Mouse (Mus musculus) yolk sac, embryonic 10.5 days (tissue): Measurements from ENCODE around the gene Sertad3.

Experiments
- DNase-seq: peaks from one replicate; pipeline ENCODE4 v3.0.0-alpha.2; 2017; ENCODE audit warnings: low spot score

The Sertad3 gene

GRCm38 (mm10) chr7:27467648-27468047 is 5.9 kb upstream of the Sertad3 start:
- no peak for DNase-seq

DNA sequence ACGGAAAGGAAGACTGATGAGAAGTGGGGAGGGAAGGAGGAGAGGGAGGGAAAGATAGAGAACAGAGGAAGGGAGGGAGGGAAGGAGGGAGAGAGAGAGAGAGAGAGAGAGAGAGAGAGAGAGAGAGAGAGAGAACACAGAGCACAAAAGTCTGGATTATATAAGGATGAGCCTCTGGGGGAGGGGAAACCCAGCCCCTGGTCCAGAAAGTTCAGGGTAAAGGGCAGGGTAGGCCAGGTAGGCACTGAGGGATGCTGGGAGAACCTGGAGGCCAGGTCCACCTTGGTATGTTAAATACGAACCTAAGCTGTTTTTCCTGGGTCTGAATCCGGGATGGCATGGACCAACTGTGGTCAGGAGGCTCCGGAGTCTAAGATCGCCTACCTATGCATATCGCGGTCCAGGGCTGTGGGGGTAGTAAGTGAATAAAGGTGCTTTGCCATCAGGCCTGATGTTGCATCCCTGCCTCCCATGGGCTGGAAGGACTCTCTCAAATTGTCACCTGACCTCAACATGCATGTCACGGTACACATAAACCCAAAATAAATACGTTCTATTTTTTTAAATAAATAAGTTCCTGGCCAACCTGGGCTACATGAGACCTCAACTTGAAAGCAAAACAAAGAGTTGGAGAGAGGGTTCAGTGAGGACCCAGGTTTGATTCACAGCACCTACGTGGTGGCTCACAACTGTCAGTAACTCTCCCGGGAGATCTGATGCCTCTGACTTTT is 2.0 kb upstream of the Sertad3 start:
- no peak for DNase-seq

- DNase-seq = no peak
These were observed 972 bp upstream of the Sertad3 start for GRCm38 (mm10) chr7:27472596-27472995.

GRCm38 (mm10) chr7:27473835-27474489 is 394 bp downstream of the Sertad3 start:
- DNase-seq = no peak

- peak; percentile 99 for DNase-seq
These were observed 954 bp downstream of the Sertad3 start for GRCm38 (mm10) chr7:27474490-27474954.

- DNase-seq = no peak
These were observed 2.0 kb downstream of the Sertad3 start for GRCm38 (mm10) chr7:27475596-27475995.

DNA sequence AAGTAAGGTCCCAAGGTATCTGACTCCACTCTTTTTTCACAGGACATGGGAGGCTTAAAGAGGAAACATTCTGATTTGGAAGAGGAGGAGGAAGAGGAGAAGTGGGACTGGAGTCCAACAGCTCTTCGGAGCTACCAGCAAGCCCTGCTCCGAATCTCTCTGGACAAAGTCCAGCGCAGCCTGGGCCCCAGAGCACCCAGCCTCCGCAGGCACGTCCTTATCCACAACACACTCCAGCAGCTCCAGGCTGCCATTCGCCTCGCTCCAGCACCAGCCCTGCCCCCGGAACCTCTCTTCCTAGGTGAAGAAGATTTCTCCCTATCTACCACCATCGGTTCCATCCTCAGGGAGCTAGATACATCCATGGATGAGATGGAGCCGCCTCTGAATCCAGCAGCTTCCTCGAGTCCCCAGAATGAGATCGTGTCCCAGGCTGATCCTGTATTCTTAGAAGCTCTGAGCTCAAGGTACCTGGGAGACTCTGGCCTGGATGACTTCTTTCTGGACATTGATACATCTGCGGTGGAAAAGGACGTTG is 2.6 kb downstream of the Sertad3 start:
- DNase-seq = peak; percentile 65

DNA sequence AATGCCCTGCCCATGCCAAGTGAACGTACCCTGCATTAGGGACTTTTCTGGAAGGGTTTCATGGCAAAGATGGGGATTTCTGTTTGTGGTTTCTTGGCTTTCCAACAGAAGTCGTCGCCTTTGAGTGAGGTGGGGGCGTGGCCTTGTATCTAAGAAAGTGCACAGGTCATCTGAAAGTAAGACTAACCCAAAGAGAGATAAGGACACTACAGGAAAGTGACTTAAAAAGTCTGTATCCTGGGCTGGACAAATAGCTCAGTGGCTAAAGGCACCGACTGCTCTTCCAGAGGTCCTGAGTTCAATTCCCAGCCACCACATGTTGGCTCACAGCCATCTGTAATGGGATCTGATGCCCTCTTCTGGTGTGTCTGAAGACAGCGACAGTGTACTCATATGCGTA is 5.0 kb downstream of the Sertad3 start:
- peak; percentile 75 for DNase-seq

- DNase-seq = peak; percentile 49
These were observed 6.2 kb downstream of the Sertad3 start for GRCm38 (mm10) chr7:27479750-27480149.

DNA sequence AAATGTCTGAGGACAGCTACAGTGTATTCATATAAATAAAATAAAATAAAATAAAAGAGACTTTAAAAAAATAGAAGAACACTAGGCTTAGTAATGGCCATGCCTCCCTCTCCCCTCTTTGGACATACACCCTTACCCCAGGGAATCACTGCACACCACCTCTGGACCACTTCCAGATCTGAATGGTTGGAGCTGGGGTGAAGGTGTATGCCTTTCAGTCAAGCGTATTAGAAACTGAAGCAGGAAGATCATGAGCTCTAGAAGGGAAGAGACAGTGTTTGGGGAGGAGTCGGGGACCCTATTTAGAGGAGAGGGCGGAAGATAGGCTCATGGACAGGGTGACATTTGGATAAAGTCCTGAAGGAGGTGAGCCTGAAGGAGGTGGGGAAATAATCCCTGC is 6.9 kb downstream of the Sertad3 start:
- no peak for DNase-seq

DNA sequence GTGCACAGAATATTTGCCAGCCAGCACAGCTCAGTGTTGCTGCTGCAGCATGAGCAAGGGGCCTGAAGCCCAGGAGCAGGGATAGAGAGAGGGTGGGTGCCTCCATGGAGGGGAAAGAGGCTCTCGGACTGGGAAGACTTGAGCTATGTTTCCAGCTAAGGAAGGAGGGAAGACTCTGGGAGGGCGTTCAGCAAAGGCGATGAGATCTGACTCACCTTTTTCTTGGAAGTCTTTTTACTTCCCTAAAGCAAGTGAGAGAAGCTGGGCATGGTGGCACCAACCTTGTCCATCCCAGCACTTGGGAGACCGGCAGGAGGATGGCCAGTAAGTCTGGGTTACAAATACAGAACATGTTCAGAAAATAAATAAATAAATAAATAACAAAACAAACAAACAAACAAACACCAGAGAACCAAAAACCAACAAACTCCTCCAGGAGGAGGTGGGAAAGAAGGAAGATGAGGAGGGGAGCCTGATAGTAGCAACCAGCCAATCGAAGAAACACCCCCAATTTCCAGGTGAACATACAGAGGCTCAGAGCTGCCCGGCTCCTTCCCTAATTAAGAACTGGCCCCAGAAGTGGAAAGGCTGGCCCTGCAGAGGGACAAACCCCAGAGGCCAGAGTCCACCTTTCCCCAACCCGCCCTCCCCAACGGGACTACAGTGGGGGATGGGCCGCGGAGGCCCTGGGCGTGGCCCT is 7.5 kb downstream of the Sertad3 start:
- no peak for DNase-seq

DNA sequence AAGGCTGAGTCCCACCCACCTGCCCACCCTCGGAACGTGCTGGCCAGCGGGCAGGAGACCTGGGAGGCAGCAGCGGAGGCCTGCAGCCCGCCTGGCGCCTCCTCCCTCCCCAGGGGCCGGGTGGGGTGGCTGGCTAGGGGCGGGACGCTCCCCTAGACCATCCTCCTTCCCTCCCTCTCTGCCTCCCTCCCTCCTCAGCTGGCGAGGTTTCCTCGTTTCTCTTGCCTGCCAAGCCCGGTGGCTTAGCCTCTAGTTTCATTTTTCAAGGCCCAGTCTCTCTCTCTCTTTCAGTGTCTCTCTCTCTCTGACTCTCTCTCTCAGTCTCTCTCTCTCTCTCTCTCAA is 8.0 kb downstream of the Sertad3 start:
- DNase-seq = peak; percentile 97

- no peak for DNase-seq
These were observed 10.3 kb downstream of the Sertad3 start for GRCm38 (mm10) chr7:27483860-27484259.

DNA sequence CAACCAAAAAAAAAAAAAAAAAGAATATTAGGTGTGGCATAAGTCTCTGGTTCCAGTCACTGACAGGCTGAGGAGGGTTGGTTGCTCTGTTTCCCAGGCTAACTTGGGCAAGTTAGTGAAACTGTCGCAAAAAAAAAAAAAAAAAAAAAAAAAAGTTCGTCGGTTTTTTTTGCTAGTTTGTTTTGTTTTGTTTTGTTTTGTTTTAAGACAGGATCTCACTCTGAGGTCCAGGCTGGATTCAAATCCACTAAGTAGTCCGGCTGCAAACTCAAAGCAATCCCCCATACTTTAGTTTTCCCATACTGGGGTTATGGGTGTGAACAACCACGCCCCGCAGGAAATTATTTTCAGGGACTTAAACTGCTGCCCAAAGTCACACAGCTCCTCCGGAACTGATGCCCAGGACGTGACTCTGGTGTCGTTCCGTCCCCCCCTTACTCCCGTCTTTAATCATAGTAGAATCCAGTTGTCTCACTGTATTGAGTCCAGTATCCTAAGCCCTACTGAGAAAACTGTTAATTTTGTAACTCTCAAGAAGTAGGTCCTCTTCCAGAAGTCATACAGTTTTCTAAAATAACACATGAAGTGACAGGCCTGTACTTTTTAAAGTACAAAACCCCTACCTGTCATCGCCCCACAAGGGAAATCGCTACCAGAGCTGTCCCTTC is 12.7 kb downstream of the Sertad3 start:
- DNase-seq = no peak

- DNase-seq = peak; percentile 100
These were observed 13.5 kb downstream of the Sertad3 start, which contains the start of gene Sertad1 for GRCm38 (mm10) chr7:27486770-27487697. Gene Sertad1 (plus strand): TSS chr7:27486910.

DNA sequence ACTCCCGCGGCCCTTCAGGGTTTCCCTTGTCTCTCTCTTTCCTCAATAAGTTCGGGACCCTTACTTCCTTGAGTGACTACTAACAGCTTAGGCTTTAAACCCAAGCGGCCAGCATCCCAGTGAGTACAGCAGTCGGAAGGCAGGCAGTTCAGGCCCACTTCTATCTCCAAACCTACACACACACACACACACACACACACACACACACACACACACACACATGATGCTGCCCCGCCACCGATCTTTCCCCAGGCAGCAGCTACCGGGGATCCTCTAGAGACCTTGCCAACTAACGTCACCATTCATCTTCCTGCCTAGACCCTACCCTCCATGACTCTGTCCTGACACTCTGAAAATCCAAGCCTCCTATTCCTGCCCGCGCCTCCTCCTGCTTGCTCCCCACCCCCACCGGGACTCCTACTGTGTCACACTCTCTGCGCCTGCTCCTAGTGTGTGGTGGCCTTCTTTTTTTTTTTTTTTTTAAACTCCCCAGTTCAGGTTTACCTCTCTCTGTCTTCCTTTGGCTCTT is 14.2 kb downstream of the Sertad3 start:
- peak; percentile 49 for DNase-seq

DNA sequence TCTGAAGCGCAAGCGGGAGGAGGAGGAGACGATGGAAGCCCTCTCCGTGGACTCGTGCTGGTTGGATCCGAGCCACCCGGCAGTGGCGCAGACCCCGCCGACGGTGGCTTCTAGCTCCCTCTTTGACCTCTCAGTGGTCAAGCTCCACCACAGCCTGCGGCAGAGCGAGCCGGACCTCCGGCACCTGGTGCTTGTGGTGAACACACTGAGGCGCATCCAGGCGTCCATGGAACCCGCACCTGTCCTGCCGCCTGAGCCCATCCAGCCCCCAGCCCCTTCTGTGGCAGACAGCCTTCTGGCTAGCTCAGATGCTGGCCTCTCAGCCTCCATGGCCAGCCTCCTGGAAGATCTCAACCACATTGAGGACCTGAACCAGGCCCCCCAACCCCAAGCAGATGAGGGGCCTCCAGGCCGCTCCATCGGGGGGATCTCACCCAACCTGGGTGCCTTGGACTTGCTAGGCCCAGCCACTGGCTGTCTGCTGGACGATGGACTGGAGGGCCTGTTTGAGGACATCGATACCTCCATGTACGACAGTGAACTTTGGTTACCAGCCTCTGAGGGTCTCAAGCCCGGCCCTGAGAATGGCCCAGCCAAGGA is 15.8 kb downstream of the Sertad3 start:
- no peak for DNase-seq

- DNase-seq = no peak
These were observed 16.6 kb downstream of the Sertad3 start for GRCm38 (mm10) chr7:27490227-27490542.

DNA sequence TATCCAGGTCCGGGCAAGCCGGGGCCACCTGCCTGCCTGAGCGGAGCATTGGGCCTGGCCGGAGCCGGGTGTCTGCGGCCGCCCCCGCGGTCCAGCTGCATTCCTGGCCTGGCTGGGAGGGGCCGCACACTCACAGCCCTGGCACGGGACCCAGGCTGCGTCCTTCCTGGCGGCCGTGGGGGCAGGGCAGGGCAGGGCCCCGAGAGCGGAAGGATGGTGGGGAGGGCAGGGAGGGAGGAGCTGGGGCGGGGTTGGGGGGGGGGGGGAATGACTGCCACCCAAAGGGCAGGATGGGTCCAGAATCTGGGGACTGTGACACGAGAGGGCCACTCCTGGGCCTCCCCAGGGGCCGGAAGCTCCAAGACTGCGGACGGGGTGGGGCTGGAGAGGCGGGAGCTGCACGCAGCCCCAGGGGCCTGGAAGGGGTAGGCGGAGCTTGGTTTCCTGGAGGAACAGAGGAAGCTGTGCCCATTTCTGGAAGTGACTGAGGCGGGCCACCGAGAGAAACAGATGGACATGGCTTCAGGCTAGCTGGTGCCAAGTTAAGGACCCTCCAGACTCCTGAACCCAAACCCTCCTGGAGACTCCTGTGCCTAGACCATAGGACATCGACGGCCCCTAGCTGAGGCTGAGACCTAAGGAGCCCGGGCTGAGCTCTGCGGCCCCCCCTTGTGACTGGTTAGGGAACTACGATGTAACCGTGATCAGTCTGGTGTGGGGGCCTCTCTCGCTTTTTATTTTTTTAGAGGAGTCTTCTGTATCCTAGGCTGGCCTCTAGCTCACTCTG is 17.2 kb downstream of the Sertad3 start:
- peak; percentile 96 for DNase-seq

DNA sequence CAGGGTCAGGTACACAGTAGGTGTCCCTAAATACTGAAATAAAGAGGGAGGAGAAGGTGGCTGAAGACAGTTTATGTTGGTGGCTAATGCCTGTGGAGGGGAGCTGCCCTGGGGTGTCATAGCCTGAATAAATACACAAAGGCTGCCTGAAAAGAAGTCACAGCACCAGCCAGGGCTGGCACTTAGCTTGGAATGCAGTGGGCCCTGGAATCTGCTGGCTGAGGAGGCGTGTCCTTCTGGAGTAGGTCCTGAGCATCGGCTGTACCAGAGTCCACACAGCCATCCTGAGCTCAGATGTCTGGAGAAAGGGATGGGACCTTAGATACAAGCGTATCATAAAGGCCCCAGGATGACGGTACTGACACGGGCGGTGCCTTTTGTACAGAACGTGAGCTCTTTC is 18.3 kb downstream of the Sertad3 start:
- no peak for DNase-seq
